Mouse (Mus musculus) thymus, adult 2 months (tissue): ENCODE data around the gene Poglut1. TPM values are rescaled to one million over a fixed set of nuclear protein-coding genes. Genes with fewer than 3 reads are reported as not detected.

Experiments used
- DNase-seq: peaks from one replicate; pipeline ENCODE4 v3.0.0; 2021
- H3K27ac ChIP-seq: fragments of 200-500 bp; 2 replicates; pipeline ENCODE4 v1.5.1; 2012; ENCODE audit warnings: low read length, control low read depth; ENCODE audit not compliant: control insufficient read depth, insufficient read depth
- H3K27me3 ChIP-seq: fragments of 200-500 bp; 2 replicates; pipeline ENCODE4 v1.6.1; 2012; ENCODE audit warnings: mild to moderate bottlenecking, low read length, moderate library complexity, mixed read lengths; ENCODE audit not compliant: control insufficient read depth, insufficient read depth
- H3K36me3 ChIP-seq: fragments of 200-500 bp; 2 replicates; pipeline ENCODE4 v1.6.1; 2012; ENCODE audit warnings: mild to moderate bottlenecking, low read length, moderate library complexity; ENCODE audit not compliant: control insufficient read depth, insufficient read depth
- H3K4me1 ChIP-seq: fragments of 200-500 bp; replicated peaks from 2 replicates; pipeline ENCODE4 v1.6.1; 2012; ENCODE audit warnings: low read length; ENCODE audit not compliant: control insufficient read depth, insufficient read depth
- H3K4me3 ChIP-seq: fragments of 200-500 bp; 2 replicates; pipeline ENCODE4 v1.5.1; 2012; ENCODE audit warnings: mild to moderate bottlenecking, low read length, control low read depth, moderate library complexity; ENCODE audit not compliant: control insufficient read depth, insufficient read depth
- CTCF ChIP-seq: fragments of 200-500 bp; IDR thresholded peaks from 2 replicates; pipeline ENCODE4 v1.5.1; 2012; ENCODE audit warnings: mild to moderate bottlenecking, control low read depth, low read length, moderate library complexity, borderline replicate concordance; ENCODE audit not compliant: control insufficient read depth, poor library complexity, insufficient read depth; ENCODE audit errors: extremely low read depth
- POLR2A ChIP-seq: fragments of 200-500 bp; IDR thresholded peaks from 2 replicates; pipeline ENCODE4 v1.6.1; 2012; ENCODE audit warnings: mild to moderate bottlenecking, low read length, control low read depth, moderate library complexity; ENCODE audit not compliant: control insufficient read depth, poor library complexity, insufficient read depth; ENCODE audit errors: extremely low read depth
- WGBS: fragments of 180-500 bp; shearing (Covaris S2); methylation state at CpG from one replicate; pipeline ENCODE4 v1.1.7; 2018; 5-methylcytosine and 5-hydroxymethylcytosine counted together
- polyA plus RNA-seq: library from polyadenylated mRNA; depleted of rRNA; stranded (reverse); fragments of >200 nt; gene quantifications from 2 replicates; pipeline ENCODE4 v1.2.3, GENCODE M21; 2012

Poglut1 gene
- polyA plus RNA-seq, 1 experiment: 34.8 TPM

GRCm38 (mm10) chr16:38548000-38548399 lies 2.1 kb downstream of the Poglut1 start:
- Histone ChIP-seq H3K4me1 (peaks cover 8% of the 10 kb centered on the region), H3K27ac (no peak overlapping the region), H3K27me3 (no peaks in the 10 kb centered on the region), H3K36me3 (no peaks in the 10 kb centered on the region), H3K4me3 (no peak overlapping the region)
- 94% methylated on average over 1 of the region's 1 CpGs for WGBS
- DNase-seq: no peak
- no peak for TF ChIP-seq POLR2A
- no peak for TF ChIP-seq CTCF

GRCm38 (mm10) chr16:38538716-38539380 lies 11.2 kb downstream of the Poglut1 start:
- Histone ChIP-seq H3K27me3 (no peaks in the 10 kb centered on the region), H3K36me3 (peaks cover 4% of the 10 kb centered on the region; the same call in 1 of the 2 replicates)
- 93% methylated on average over 13 of the region's 13 CpGs for WGBS

GRCm38 (mm10) chr16:38536544-38537146 lies 13.4 kb downstream of the Poglut1 start:
- Histone ChIP-seq H3K27ac (no peak overlapping the region), H3K4me3 (no peak overlapping the region), H3K36me3 (no peaks in the 10 kb centered on the region; the same call in 1 of the 2 replicates), H3K27me3 (no peaks in the 10 kb centered on the region), H3K4me1 (no peaks in the 10 kb centered on the region)
- 44% methylated on average over 8 of the region's 8 CpGs for WGBS
- TF ChIP-seq CTCF: peak; percentile 63; the same call in 1 of the 2 replicates
- no peak for TF ChIP-seq POLR2A
- peak; percentile 77 for DNase-seq

More at GRCm38 (mm10) chr16:38538716-38539380, 11.2 kb downstream of the Poglut1 start:
- TF ChIP-seq POLR2A (no peak), CTCF (no peak)
- Histone ChIP-seq H3K4me3 (no peak overlapping the region), H3K4me1 (no peaks in the 10 kb centered on the region), H3K27ac (no peak overlapping the region)
- DNase-seq: no peak

GRCm38 (mm10) chr16:38526264-38526663 lies 23.8 kb downstream of the Poglut1 start:
- WGBS: 94% methylated on average over 6 of the region's 6 CpGs
- DNase-seq: no peak
- peaks cover 5% of the 10 kb centered on the region for H3K4me1 ChIP-seq
- peaks cover 11% of the 10 kb centered on the region for H3K36me3 ChIP-seq
- no peak overlapping the region for H3K4me3 ChIP-seq
- H3K27me3 ChIP-seq: no peaks in the 10 kb centered on the region
- no peak overlapping the region for H3K27ac ChIP-seq
- no peak for TF ChIP-seq CTCF
- TF ChIP-seq POLR2A: no peak

- peak within 1 kb of the TSS; percentile 70 for H3K4me3 ChIP-seq
- peaks cover 14% of the 10 kb centered on the region for H3K36me3 ChIP-seq
- DNase-seq: peak; percentile 96
- no peaks in the 10 kb centered on the region for H3K27me3 ChIP-seq
- TF ChIP-seq CTCF (peak; percentile 53; the same call in 1 of the 2 replicates), POLR2A (peak; percentile 66; the same call in 1 of the 2 replicates)
- under 1% methylated on average over 73 of the region's 73 CpGs for WGBS
- H3K27ac ChIP-seq: peak within 1 kb of the TSS; percentile 84
- peaks cover 5% of the 10 kb centered on the region for H3K4me1 ChIP-seq
Measured at GRCm38 (mm10) chr16:38522129-38523084, 27.7 kb downstream of the Poglut1 start, which contains the start of gene Timmdc1. TSS of gene Timmdc1 (minus strand) at chr16:38522663.

GRCm38 (mm10) chr16:38521211-38521987 lies 28.7 kb downstream of the Poglut1 start:
- DNase-seq: no peak
- Histone ChIP-seq H3K36me3 (peaks cover 14% of the 10 kb centered on the region), H3K27ac (no peak overlapping the region), H3K27me3 (no peaks in the 10 kb centered on the region), H3K4me1 (peaks cover 5% of the 10 kb centered on the region), H3K4me3 (no peak overlapping the region)
- whole genome bisulfite sequencing: 54% methylated on average over 8 of the region's 8 CpGs
- no peak for TF ChIP-seq POLR2A
- TF ChIP-seq CTCF: no peak
